Comparison of ENCODE assay signal across 9 mouse cellular contexts in the genomic region with DNA sequence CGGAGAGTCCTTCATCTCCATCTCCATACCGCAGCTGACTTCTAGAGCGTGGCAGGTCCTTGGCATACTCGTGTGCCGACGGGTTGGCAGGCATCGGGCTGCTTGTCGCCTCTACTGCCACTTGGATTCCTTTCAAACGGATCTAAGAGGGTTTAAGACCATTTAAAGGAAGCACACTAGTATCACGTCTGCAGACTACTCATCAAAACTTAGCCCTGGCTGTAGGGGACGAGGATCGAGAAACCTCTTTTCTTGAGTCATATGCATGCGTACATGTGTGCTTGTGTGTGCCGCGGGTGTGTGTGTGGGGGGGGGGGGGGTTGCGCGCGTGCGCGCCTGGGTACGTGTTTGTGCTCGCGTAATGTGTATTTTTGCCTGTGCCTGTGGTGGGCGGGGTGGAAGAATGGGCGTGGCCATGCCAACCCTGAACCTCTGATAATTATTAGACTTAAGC. TPM values are rescaled to one million over a fixed set of nuclear protein-coding genes. Genes with fewer than 3 reads are reported as not detected.
DNase-seq lines count a peak whose midpoint lies in the region; ATAC-seq and TF ChIP-seq lines count a peak whose summit lies in the region.
"Had no signal": no experiment of that assay in that cellular context is flagged by ENCODE, and none has a peak within 500 bp of the region (broad histone marks: within the 10 kb centered on the region; RNA-seq: fewer than 3 reads in every experiment).

No protein-coding gene starts in this region.

- H3K36me3 ChIP-seq in heart, embryonic 13.5 days: peaks cover 7% of the 10 kb centered on the region
- H3K36me3 ChIP-seq in kidney, postnatal 0 days (ENCODE audit: insufficient read depth, low read length): no peaks in the 10 kb centered on the region
- H3K36me3 ChIP-seq in liver, embryonic 16.5 days (ENCODE audit: control insufficient read depth, insufficient read depth): no peaks in the 10 kb centered on the region
- peaks cover 3% of the 10 kb centered on the region; the same call in 1 of the 2 replicates for H3K36me3 ChIP-seq in neural tube, embryonic 12.5 days

- no peaks in the 10 kb centered on the region for H3K27me3 ChIP-seq in heart, embryonic 13.5 days (replicated peaks)
- H3K27me3 ChIP-seq in kidney, postnatal 0 days (ENCODE audit: insufficient read depth, low read length): no peaks in the 10 kb centered on the region
- H3K27me3 ChIP-seq in liver, embryonic 16.5 days (ENCODE audit: control insufficient read depth, insufficient read depth, low read depth, low read length): no peaks in the 10 kb centered on the region
- no peaks in the 10 kb centered on the region for H3K27me3 ChIP-seq in neural tube, embryonic 12.5 days (replicated peaks)

- peak; percentile 47 for ATAC-seq in CD4-positive, CD25-positive, alpha-beta regulatory T cell, adult 4 months
- peak; percentile 40; the same call in 1 of the 2 replicates for ATAC-seq in heart, embryonic 13.5 days (ENCODE audit: extremely low read depth, insufficient number of reproducible peaks, low FRiP score, low TSS enrichment)
- peak; percentile 30 for ATAC-seq in kidney, postnatal 0 days (replicated peaks; ENCODE audit: low FRiP score, low read depth)
- ATAC-seq in liver, embryonic 16.5 days (ENCODE audit: low read depth): peak; percentile 56
- ATAC-seq in neural tube, embryonic 12.5 days (ENCODE audit: low FRiP score, low read depth): peak; percentile 46

- H3K9ac ChIP-seq in heart, embryonic 13.5 days: peak overlapping the region; percentile 98
- peak overlapping the region; percentile 39; the same call in 1 of the 2 replicates for H3K9ac ChIP-seq in kidney, postnatal 0 days (ENCODE audit: low read depth, low read length)
- peak overlapping the region; percentile 84 for H3K9ac ChIP-seq in liver, embryonic 16.5 days (ENCODE audit: low read depth, low read length)
- peak overlapping the region; percentile 44 for H3K9ac ChIP-seq in neural tube, embryonic 12.5 days

- peaks cover 1% of the 10 kb centered on the region; the same call in 1 of the 2 replicates for H3K4me1 ChIP-seq in bone marrow, adult 2 months (ENCODE audit: control insufficient read depth, insufficient read depth, low read length)
- H3K4me1 ChIP-seq in embryonic fibroblast, embryonic 13.5 days (ENCODE audit: control insufficient read depth, insufficient read depth, low read length): peaks cover 5% of the 10 kb centered on the region
- peaks cover 18% of the 10 kb centered on the region for H3K4me1 ChIP-seq in heart, embryonic 13.5 days
- 0 out of 2 replicates have a peak, but pooled peaks cover 7% of the 10 kb centered on the region for H3K4me1 ChIP-seq in kidney, postnatal 0 days (replicated peaks; ENCODE audit: insufficient read depth, low read length)
- peaks cover 22% of the 10 kb centered on the region for H3K4me1 ChIP-seq in liver, embryonic 16.5 days (ENCODE audit: control insufficient read depth, low read depth, low read length)
- H3K4me1 ChIP-seq in neural tube, embryonic 12.5 days: peaks cover 6% of the 10 kb centered on the region

- TF ChIP-seq CTCF in bone marrow, adult 2 months (IDR thresholded peaks at IDR 0.05; ENCODE audit: control insufficient read depth, insufficient read depth, low read length): no peak
- no peak for TF ChIP-seq CTCF in embryonic fibroblast, embryonic 13.5 days (IDR thresholded peaks at IDR 0.05; ENCODE audit: borderline replicate concordance, insufficient read depth, low read length)
- no peak for TF ChIP-seq CTCF in kidney, postnatal 0 days (IDR thresholded peaks at IDR 0.05; ENCODE audit: low read depth)

- H3K4me3 ChIP-seq in bone marrow, adult 2 months (replicated peaks; ENCODE audit: control insufficient read depth, low read depth, low read length): peak overlapping the region; percentile 84
- H3K4me3 ChIP-seq in embryonic fibroblast, embryonic 13.5 days (ENCODE audit: insufficient read depth, low read length): peak overlapping the region; percentile 68
- peak overlapping the region; percentile 93 for H3K4me3 ChIP-seq in heart, embryonic 13.5 days
- H3K4me3 ChIP-seq in kidney, postnatal 0 days (replicated peaks; ENCODE audit: low read depth, low read length): peak overlapping the region; percentile 96
- H3K4me3 ChIP-seq in liver, embryonic 16.5 days (ENCODE audit: low read depth, low read length): peak overlapping the region; percentile 100
- H3K4me3 ChIP-seq in neural tube, embryonic 12.5 days: peak overlapping the region; percentile 96

- WGBS in bone marrow, adult 2 months: under 1% methylated on average over 25 of the region's 25 CpGs
- under 1% methylated on average over 25 of the region's 25 CpGs for WGBS in heart, embryonic 13.5 days
- under 1% methylated on average over 23 of the region's 25 CpGs for WGBS in kidney, postnatal 0 days
- 0% methylated on average over 25 of the region's 25 CpGs for WGBS in liver, embryonic 16.5 days (ENCODE audit: insufficient replicate concordance)
- under 1% methylated on average over 25 of the region's 25 CpGs for WGBS in neural tube, embryonic 12.5 days

- H3K4me2 ChIP-seq in heart, embryonic 13.5 days: peak overlapping the region; percentile 85
- peak overlapping the region; percentile 85 for H3K4me2 ChIP-seq in kidney, postnatal 0 days (ENCODE audit: low read length)
- H3K4me2 ChIP-seq in liver, embryonic 16.5 days (ENCODE audit: low read depth, low read length): peak overlapping the region; percentile 92
- H3K4me2 ChIP-seq in neural tube, embryonic 12.5 days (replicated peaks): peak overlapping the region; percentile 78

- TF ChIP-seq POLR2A in bone marrow, adult 2 months (IDR thresholded peaks at IDR 0.05; ENCODE audit: borderline replicate concordance, control insufficient read depth, low read depth, low read length): no peak
- TF ChIP-seq POLR2A in embryonic fibroblast, embryonic 13.5 days (IDR thresholded peaks at IDR 0.05; ENCODE audit: low read depth, low read length): peak; percentile 59

- peak; percentile 54 for DNase-seq in kidney, postnatal 0 days (ENCODE audit: low spot score)
- DNase-seq in thymus, adult 18-20 months: peak; percentile 52 to 62

- peak overlapping the region; percentile 64 for H3K27ac ChIP-seq in bone marrow, adult 2 months (ENCODE audit: control insufficient read depth, insufficient read depth, low read depth, low read length, poor library complexity)
- peak overlapping the region; percentile 36; the same call in 1 of the 2 replicates for H3K27ac ChIP-seq in embryonic fibroblast, embryonic 13.5 days (ENCODE audit: insufficient read depth, low read length)
- H3K27ac ChIP-seq in heart, embryonic 13.5 days (replicated peaks): peak overlapping the region; percentile 97
- peak overlapping the region; percentile 81 for H3K27ac ChIP-seq in kidney, postnatal 0 days
- peak overlapping the region; percentile 97 for H3K27ac ChIP-seq in liver, embryonic 16.5 days (ENCODE audit: low read length)
- peak overlapping the region; percentile 46; the same call in 1 of the 2 replicates for H3K27ac ChIP-seq in neural tube, embryonic 12.5 days

- H3K9me3 ChIP-seq in heart, embryonic 13.5 days: no peaks in the 10 kb centered on the region
- no peaks in the 10 kb centered on the region for H3K9me3 ChIP-seq in kidney, postnatal 0 days (replicated peaks; ENCODE audit: low read length)
- no peaks in the 10 kb centered on the region for H3K9me3 ChIP-seq in liver, embryonic 16.5 days (replicated peaks; ENCODE audit: control insufficient read depth, low read length)
- H3K9me3 ChIP-seq in neural tube, embryonic 12.5 days: no peaks in the 10 kb centered on the region

RNA-seq across cellular contexts. Expression of a gene that starts 0.7 kb away (rescaled TPM):
- polyA plus RNA-seq in CD4-positive, CD25-positive, alpha-beta regulatory T cell, adult 4 months (2017; shearing (Covaris generic)): under 1 TPM in 1 of 2 experiments, not detected in 1; 0.36 TPM
- polyA plus RNA-seq in bone marrow, adult 2 months (2011; ENCODE audit: insufficient read depth, insufficient read length, low replicate concordance, missing spikeins): 11.7 and 26.8 TPM in 2 replicates
- polyA plus RNA-seq in embryonic fibroblast, embryonic 13.5 days (2011; ENCODE audit: insufficient read length, low read depth, missing spikeins): 11.2 and 14.8 TPM in 2 replicates
- polyA plus RNA-seq in heart, embryonic 13.5 days (2015; fragmentation: Nextera tagmentation; extraction: Ambion mirVana): 45.8 and 47.5 TPM in 2 replicates
- 25.8 and 35.4 TPM in 2 replicates for polyA plus RNA-seq in kidney, postnatal 0 days (2015; fragmentation: Nextera tagmentation; extraction: Ambion mirVana)
- polyA plus RNA-seq in liver, embryonic 16.5 days (2015; fragmentation: Nextera tagmentation; extraction: Ambion mirVana): 9.6 and 10.8 TPM in 2 replicates
- 101 and 105 TPM in 2 replicates for polyA plus RNA-seq in neural tube, embryonic 12.5 days (2016; fragmentation: Nextera tagmentation; extraction: Ambion mirVana)

RNA-seq across cellular contexts. Expression of a gene that starts 23.4 kb away (rescaled TPM):
- 100 to 1,000 TPM; 214 to 242 TPM for polyA plus RNA-seq in CD4-positive, CD25-positive, alpha-beta regulatory T cell, adult 4 months (2017; shearing (Covaris generic))
- 328 and 348 TPM in 2 replicates for polyA plus RNA-seq in bone marrow, adult 2 months (2011; ENCODE audit: insufficient read depth, insufficient read length, low replicate concordance, missing spikeins)
- polyA plus RNA-seq in embryonic fibroblast, embryonic 13.5 days (2011; ENCODE audit: insufficient read length, low read depth, missing spikeins): 26.8 and 35.4 TPM in 2 replicates
- 221 and 261 TPM in 2 replicates for polyA plus RNA-seq in heart, embryonic 13.5 days (2015; fragmentation: Nextera tagmentation; extraction: Ambion mirVana)
- polyA plus RNA-seq in kidney, postnatal 0 days (2015; fragmentation: Nextera tagmentation; extraction: Ambion mirVana): 307 and 357 TPM in 2 replicates
- 226 and 279 TPM in 2 replicates for polyA plus RNA-seq in liver, embryonic 16.5 days (2015; fragmentation: Nextera tagmentation; extraction: Ambion mirVana)
- 387 and 409 TPM in 2 replicates for polyA plus RNA-seq in neural tube, embryonic 12.5 days (2016; fragmentation: Nextera tagmentation; extraction: Ambion mirVana)

RNA-seq across cellular contexts. Expression of a gene that starts 32.6 kb away (rescaled TPM):
- not detected for polyA plus RNA-seq in CD4-positive, CD25-positive, alpha-beta regulatory T cell, adult 4 months (2017; shearing (Covaris generic))
- polyA plus RNA-seq in bone marrow, adult 2 months (2011; ENCODE audit: insufficient read depth, insufficient read length, low replicate concordance, missing spikeins): 18.1 and 51.0 TPM in 2 replicates
- 1.0 TPM in 1 of 2 replicates, not detected in the other for polyA plus RNA-seq in embryonic fibroblast, embryonic 13.5 days (2011; ENCODE audit: insufficient read length, low read depth, missing spikeins)
- polyA plus RNA-seq in heart, embryonic 13.5 days (2015; fragmentation: Nextera tagmentation; extraction: Ambion mirVana): 1.3 and 1.4 TPM in 2 replicates
- polyA plus RNA-seq in kidney, postnatal 0 days (2015; fragmentation: Nextera tagmentation; extraction: Ambion mirVana): not detected in 2 replicates
- polyA plus RNA-seq in liver, embryonic 16.5 days (2015; fragmentation: Nextera tagmentation; extraction: Ambion mirVana): 0.54 TPM in 1 of 2 replicates, not detected in the other
- 2.0 and 2.1 TPM in 2 replicates for polyA plus RNA-seq in neural tube, embryonic 12.5 days (2016; fragmentation: Nextera tagmentation; extraction: Ambion mirVana)
- polyA plus RNA-seq: gonadal fat pad, adult 2 months had no signal

Comparison
In these comparisons a context has a peak if more than half of its experiments do, and no peak if none do; other contexts are left out.
1. Peak in every context shown above with its lines: DNase-seq, ATAC-seq, H3K4me3 ChIP-seq and H3K27ac ChIP-seq.
2. H3K27ac ChIP-seq: peak in every context shown above with its lines; median percentile 97 in heart, embryonic 13.5 days; 97 in liver, embryonic 16.5 days; 81 in kidney, postnatal 0 days; 64 in bone marrow, adult 2 months; 46 in neural tube, embryonic 12.5 days; 36 in embryonic fibroblast, embryonic 13.5 days.
3. H3K9ac ChIP-seq: peak in every context shown above with its lines; median percentile 98 in heart, embryonic 13.5 days; 84 in liver, embryonic 16.5 days; 44 in neural tube, embryonic 12.5 days; 39 in kidney, postnatal 0 days.